Mouse (Mus musculus): Measurements from ENCODE around the gene Tmem101. TPM values are rescaled to one million over a fixed set of nuclear protein-coding genes. Genes with fewer than 3 reads are reported as not detected.

The Tmem101 gene
- polyA plus RNA-seq (2016; fragmentation: Nextera tagmentation; extraction: Ambion mirVana), result 36.8 and 37.6 TPM in 2 replicates

GRCm38 (mm10) chr11:102156039-102156785 lies at the start of gene Tmem101:
TSS of gene Tmem101 (minus strand) at chr11:102156404.
- WGBS, result under 1% methylated on average over 37 of the region's 37 CpGs
- Histone ChIP-seq H3K27me3 (replicated peaks) (no peaks in the 10 kb centered on the region), H3K4me2 (peak within 1 kb of the TSS; percentile 90), H3K4me3 (peak within 1 kb of the TSS; percentile 84), H3K4me1 (replicated peaks) (peaks cover 5% of the 10 kb centered on the region), H3K27ac (ENCODE audit: poor library complexity, severe bottlenecking) (peak within 1 kb of the TSS; percentile 54; the same call in 1 of the 2 replicates), H3K36me3 (peaks cover 30% of the 10 kb centered on the region), H3K9ac (peak within 1 kb of the TSS; percentile 84), H3K9me3 (replicated peaks) (no peaks in the 10 kb centered on the region)
- ATAC-seq (ENCODE audit: insufficient number of reproducible peaks, low FRiP score), result peak; percentile 67; the same call in 1 of the 2 replicates

DNA sequence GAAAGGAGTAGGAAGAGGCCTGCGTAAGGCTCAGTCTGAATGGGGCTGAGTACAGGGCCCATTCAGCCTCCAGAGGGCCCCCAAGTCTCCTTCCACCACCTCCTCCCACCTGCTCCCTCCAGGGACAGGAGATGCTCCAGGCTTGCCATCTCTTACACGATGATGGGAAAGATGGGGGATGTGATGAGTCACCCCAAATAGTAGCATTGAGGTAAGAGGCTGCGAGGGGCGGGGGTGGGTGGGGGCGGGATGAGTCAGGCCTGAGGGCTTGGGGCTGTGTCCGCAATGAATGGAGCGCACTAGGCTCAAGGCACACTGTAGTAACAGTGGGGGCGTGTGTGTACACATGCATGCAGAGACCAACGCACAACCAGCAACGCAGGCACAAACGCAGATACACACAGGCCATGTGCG lies 45.2 kb upstream of the Tmem101 start:
- Histone ChIP-seq H3K27ac (ENCODE audit: poor library complexity, severe bottlenecking) (no peak overlapping the region), H3K36me3 (peaks cover 99% of the 10 kb centered on the region), H3K4me3 (no peak overlapping the region), H3K27me3 (replicated peaks) (no peaks in the 10 kb centered on the region), H3K4me1 (replicated peaks) (peaks cover 27% of the 10 kb centered on the region), H3K4me2 (no peak overlapping the region), H3K9ac (no peak overlapping the region), H3K9me3 (replicated peaks) (no peaks in the 10 kb centered on the region)
- no peak for ATAC-seq (ENCODE audit: insufficient number of reproducible peaks, low FRiP score)
- WGBS, result 83% methylated on average over 12 of the region's 12 CpGs

- no peak for ATAC-seq (ENCODE audit: insufficient number of reproducible peaks, low FRiP score)
- Histone ChIP-seq H3K36me3 (peaks cover 99% of the 10 kb centered on the region), H3K27me3 (replicated peaks) (no peaks in the 10 kb centered on the region), H3K4me2 (no peak overlapping the region), H3K27ac (ENCODE audit: poor library complexity, severe bottlenecking) (no peak overlapping the region), H3K9ac (no peak overlapping the region), H3K4me3 (no peak overlapping the region), H3K4me1 (replicated peaks) (peaks cover 22% of the 10 kb centered on the region), H3K9me3 (replicated peaks) (no peaks in the 10 kb centered on the region)
- 62% methylated on average over 9 of the region's 9 CpGs for WGBS
These were observed 43.7 kb upstream of the Tmem101 start for GRCm38 (mm10) chr11:102199856-102200255.

DNA sequence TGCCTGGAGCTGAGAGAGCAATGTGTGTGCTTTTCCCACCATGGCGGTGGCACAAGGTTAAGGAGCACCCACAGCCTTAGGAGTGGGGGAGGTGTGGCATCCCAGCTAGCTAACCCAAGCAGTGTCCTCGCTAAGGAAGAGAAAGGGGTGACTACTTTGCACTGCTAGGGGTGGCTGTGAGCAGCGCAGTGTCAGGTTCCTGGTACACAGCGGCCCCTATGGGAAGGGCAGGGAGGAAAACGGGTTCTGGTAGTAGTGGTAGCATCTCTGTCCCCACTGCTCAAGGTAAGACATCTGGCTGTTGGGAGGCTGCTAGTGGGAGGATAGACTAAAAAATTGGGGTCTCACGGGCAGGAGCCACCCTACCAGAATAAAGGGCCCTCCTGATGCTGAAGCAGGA lies 42.0 kb upstream of the Tmem101 start:
- Histone ChIP-seq H3K27me3 (replicated peaks) (no peaks in the 10 kb centered on the region), H3K4me3 (no peak overlapping the region), H3K4me1 (replicated peaks) (peaks cover 8% of the 10 kb centered on the region), H3K4me2 (no peak overlapping the region), H3K36me3 (peaks cover 98% of the 10 kb centered on the region), H3K9ac (0 out of 2 replicates have a peak overlapping the region, but pooled peaks have one; percentile 16), H3K27ac (ENCODE audit: poor library complexity, severe bottlenecking) (no peak overlapping the region), H3K9me3 (replicated peaks) (no peaks in the 10 kb centered on the region)
- no peak for ATAC-seq (ENCODE audit: insufficient number of reproducible peaks, low FRiP score)
- 74% methylated on average over 6 of the region's 6 CpGs for WGBS

- peaks cover 89% of the 10 kb centered on the region for H3K36me3 ChIP-seq
- no peaks in the 10 kb centered on the region for H3K27me3 ChIP-seq (replicated peaks)
- 63% methylated on average over 21 of the region's 21 CpGs for WGBS
- H3K27ac ChIP-seq (ENCODE audit: poor library complexity, severe bottlenecking), result no peak overlapping the region
- no peak overlapping the region for H3K4me3 ChIP-seq
- ATAC-seq (ENCODE audit: insufficient number of reproducible peaks, low FRiP score), result no peak
- no peak overlapping the region for H3K4me2 ChIP-seq
- H3K9ac ChIP-seq, result 0 out of 2 replicates have a peak overlapping the region, but pooled peaks have one; percentile 3
- H3K4me1 ChIP-seq (replicated peaks), result peaks cover 10% of the 10 kb centered on the region
- no peaks in the 10 kb centered on the region for H3K9me3 ChIP-seq (replicated peaks)
These were observed 40.0 kb upstream of the Tmem101 start for GRCm38 (mm10) chr11:102196018-102196797.

DNA sequence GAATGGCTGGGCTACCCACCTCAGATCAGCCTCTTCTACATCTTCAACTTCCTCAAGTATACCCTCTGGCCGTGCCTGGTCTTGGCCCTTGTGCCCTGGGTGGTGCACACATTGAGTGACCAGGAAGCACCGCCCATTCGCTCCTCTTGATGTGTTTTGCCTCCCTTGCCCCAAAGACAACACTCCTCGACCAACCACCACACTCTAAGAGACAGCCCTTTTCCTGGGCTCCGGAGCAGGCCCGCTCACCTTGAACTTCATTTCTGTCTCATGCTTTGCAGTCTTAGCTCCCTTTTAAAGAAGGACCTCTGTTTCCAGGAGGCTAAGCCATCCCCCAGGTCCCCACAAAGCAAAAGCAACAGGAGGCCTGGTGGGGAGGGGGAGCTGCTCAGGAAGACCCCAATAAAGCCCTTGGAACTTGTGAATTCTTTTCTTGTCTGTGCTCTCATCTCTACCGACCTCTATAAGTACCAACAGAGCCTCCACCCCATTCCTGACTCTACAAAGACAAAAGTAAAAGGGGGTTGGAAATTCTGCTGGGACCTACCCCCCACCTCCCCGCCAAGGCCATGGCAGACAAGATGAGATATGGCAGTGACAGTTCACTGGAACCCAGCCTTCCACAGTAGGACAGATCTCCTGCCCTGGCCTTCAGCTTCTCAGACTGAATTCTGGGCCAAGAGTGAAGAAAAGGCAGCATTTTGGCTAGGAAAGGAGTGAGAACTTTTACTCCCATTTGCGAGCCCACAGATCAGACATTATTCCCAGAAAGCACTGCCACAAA lies 37.6 kb upstream of the Tmem101 start:
- H3K4me1 ChIP-seq (replicated peaks), result peaks cover 26% of the 10 kb centered on the region
- H3K4me2 ChIP-seq, result no peak overlapping the region
- peaks cover 65% of the 10 kb centered on the region for H3K36me3 ChIP-seq
- 82% methylated on average over 9 of the region's 9 CpGs for whole genome bisulfite sequencing
- no peak overlapping the region for H3K4me3 ChIP-seq
- no peaks in the 10 kb centered on the region for H3K9me3 ChIP-seq (replicated peaks)
- no peak for ATAC-seq (ENCODE audit: insufficient number of reproducible peaks, low FRiP score)
- no peak overlapping the region for H3K27ac ChIP-seq (ENCODE audit: poor library complexity, severe bottlenecking)
- no peaks in the 10 kb centered on the region for H3K27me3 ChIP-seq (replicated peaks)
- no peak overlapping the region for H3K9ac ChIP-seq

- Histone ChIP-seq H3K4me3 (peak overlapping the region; percentile 74), H3K4me2 (peak overlapping the region; percentile 93), H3K27ac (ENCODE audit: poor library complexity, severe bottlenecking) (no peak overlapping the region), H3K27me3 (replicated peaks) (no peaks in the 10 kb centered on the region), H3K9ac (peak overlapping the region; percentile 52), H3K36me3 (peaks cover 35% of the 10 kb centered on the region), H3K9me3 (replicated peaks) (no peaks in the 10 kb centered on the region), H3K4me1 (replicated peaks) (peaks cover 20% of the 10 kb centered on the region)
- 55% methylated on average over 4 of the region's 4 CpGs for whole genome bisulfite sequencing
- ATAC-seq (ENCODE audit: insufficient number of reproducible peaks, low FRiP score), result no peak
These were observed 34.6 kb upstream of the Tmem101 start for GRCm38 (mm10) chr11:102190848-102191247.

DNA sequence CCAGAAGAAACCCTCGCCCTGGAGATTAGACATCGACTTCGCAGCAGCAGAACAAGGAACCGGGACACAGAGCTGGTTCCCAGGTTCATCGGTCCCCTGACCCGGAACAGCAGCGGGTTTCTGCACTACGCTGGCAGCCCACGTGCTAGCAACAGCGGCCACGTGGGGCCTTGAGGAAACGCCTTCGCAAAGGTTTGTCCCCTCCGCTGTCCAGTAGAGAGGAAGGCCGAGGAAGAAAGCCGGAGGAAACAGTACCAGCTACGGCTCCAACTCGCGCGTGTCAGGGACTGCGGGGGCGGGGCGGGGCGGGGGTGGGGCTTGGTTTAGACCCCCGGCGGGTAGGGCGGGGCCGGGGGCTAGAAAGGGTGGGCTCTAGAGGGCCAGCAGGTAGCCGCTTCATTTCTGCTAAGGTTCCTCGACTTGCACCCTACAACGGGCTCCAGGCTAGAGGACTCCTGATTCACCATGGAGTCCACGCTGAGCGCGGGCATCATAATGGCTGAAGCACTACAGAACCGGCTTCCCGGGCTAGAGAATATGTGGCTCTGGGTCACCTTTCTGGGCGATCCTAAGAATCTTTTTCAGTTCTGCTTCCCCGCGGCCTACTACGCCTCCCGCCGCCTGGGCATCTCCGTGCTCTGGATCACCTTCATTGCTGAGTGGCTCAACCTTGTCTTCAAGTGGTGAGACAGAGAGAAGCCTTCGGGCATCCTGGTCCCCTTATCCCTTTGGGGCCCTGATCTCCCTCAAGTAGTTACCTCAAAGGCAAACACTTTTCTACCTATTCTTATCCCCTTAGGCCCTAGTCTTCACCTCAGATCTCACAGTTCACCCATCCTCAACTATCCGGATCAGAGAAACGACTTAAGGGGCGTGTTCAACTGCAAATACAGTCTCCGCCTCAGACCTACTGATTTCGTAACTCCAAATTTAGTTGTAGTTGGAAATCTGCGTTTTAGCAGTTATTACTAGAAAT lies 33.5 kb upstream of the Tmem101 start, which contains the start of gene G6pc3:
G6pc3 (plus strand) TSS at position 160 of the 976 bp plus-strand sequence.
- H3K27me3 ChIP-seq (replicated peaks), result no peaks in the 10 kb centered on the region
- peak within 1 kb of the TSS; percentile 74 for H3K4me3 ChIP-seq
- peaks cover 24% of the 10 kb centered on the region for H3K36me3 ChIP-seq
- WGBS, result 2% methylated on average over 50 of the region's 50 CpGs
- H3K4me2 ChIP-seq, result peak within 1 kb of the TSS; percentile 93
- peak; percentile 86 for ATAC-seq (ENCODE audit: insufficient number of reproducible peaks, low FRiP score)
- peak within 1 kb of the TSS; percentile 79 for H3K9ac ChIP-seq
- H3K4me1 ChIP-seq (replicated peaks), result peaks cover 18% of the 10 kb centered on the region
- H3K9me3 ChIP-seq (replicated peaks), result no peaks in the 10 kb centered on the region
- H3K27ac ChIP-seq (ENCODE audit: poor library complexity, severe bottlenecking), result peak within 1 kb of the TSS; percentile 71

GRCm38 (mm10) chr11:102188980-102189379 lies 32.8 kb upstream of the Tmem101 start:
- 66% methylated on average over 6 of the region's 6 CpGs for WGBS
- H3K4me3 ChIP-seq, result peak overlapping the region; percentile 74
- H3K36me3 ChIP-seq, result peaks cover 17% of the 10 kb centered on the region
- H3K9ac ChIP-seq, result peak overlapping the region; percentile 79; the same call in 1 of the 2 replicates
- no peak overlapping the region for H3K27ac ChIP-seq (ENCODE audit: poor library complexity, severe bottlenecking)
- no peak for ATAC-seq (ENCODE audit: insufficient number of reproducible peaks, low FRiP score)
- H3K4me1 ChIP-seq (replicated peaks), result peaks cover 21% of the 10 kb centered on the region
- no peaks in the 10 kb centered on the region for H3K27me3 ChIP-seq (replicated peaks)
- no peaks in the 10 kb centered on the region for H3K9me3 ChIP-seq (replicated peaks)
- H3K4me2 ChIP-seq, result peak overlapping the region; percentile 93

- Histone ChIP-seq H3K4me3 (no peak overlapping the region), H3K9ac (no peak overlapping the region), H3K27ac (ENCODE audit: poor library complexity, severe bottlenecking) (no peak overlapping the region), H3K4me2 (no peak overlapping the region), H3K27me3 (replicated peaks) (no peaks in the 10 kb centered on the region), H3K4me1 (replicated peaks) (peaks cover 26% of the 10 kb centered on the region), H3K9me3 (replicated peaks) (no peaks in the 10 kb centered on the region), H3K36me3 (peaks cover 15% of the 10 kb centered on the region)
- 72% methylated on average over 1 of the region's 1 CpGs for WGBS
- ATAC-seq (ENCODE audit: insufficient number of reproducible peaks, low FRiP score), result no peak
These were observed 30.0 kb upstream of the Tmem101 start for GRCm38 (mm10) chr11:102186235-102186634.
